Mouse (Mus musculus) cortical plate, adult 2 months (tissue): ENCODE results near the gene Igsf3.

ENCODE experiments used
- CTCF ChIP-seq: fragments of 200-500 bp; IDR thresholded peaks from 2 replicates; pipeline ENCODE4 v1.5.1; 2011; ENCODE audit warnings: mild to moderate bottlenecking, control low read depth, low read length; ENCODE audit not compliant: insufficient read depth; ENCODE audit errors: extremely low read depth
- POLR2A ChIP-seq: fragments of 200-500 bp; IDR thresholded peaks from 2 replicates; pipeline ENCODE4 v1.6.1; 2011; ENCODE audit warnings: mild to moderate bottlenecking, low read length, control low read depth; ENCODE audit not compliant: insufficient read depth; ENCODE audit errors: extremely low read depth

GRCm38 (mm10) chr3:101407568-101407967, 30.7 kb downstream of the Igsf3 start:
- TF ChIP-seq CTCF (no peak), POLR2A (no peak)
